In genomic region chr1:75749665-75750221, GRCm38 (mm10) we compare ENCODE assay signal across 12 mouse cellular contexts.
A peak's percentile ranks its signal among the peaks of the same experiment; 100 is the strongest.
DNase-seq lines count a peak whose midpoint lies in the region; ATAC-seq and TF ChIP-seq lines count a peak whose summit lies in the region.
"Had no signal": no experiment of that assay in that cellular context is flagged by ENCODE, and none has a peak within 500 bp of the region (broad histone marks: within the 10 kb centered on the region; RNA-seq: fewer than 3 reads in every experiment).

No protein-coding gene starts in this region.

- H3K9me3 ChIP-seq in embryonic facial prominence, embryonic 15.5 days (replicated peaks): no peaks in the 10 kb centered on the region
- H3K9me3 ChIP-seq in hindbrain, postnatal 0 days (ENCODE audit: low read length): no peaks in the 10 kb centered on the region
- H3K9me3 ChIP-seq in midbrain, embryonic 13.5 days: 0 out of 2 replicates have a peak, but pooled peaks cover 3% of the 10 kb centered on the region
- no peaks in the 10 kb centered on the region for H3K9me3 ChIP-seq in liver, embryonic 11.5 days (ENCODE audit: control insufficient read depth, low read length)
- no peaks in the 10 kb centered on the region for H3K9me3 ChIP-seq in intestine, postnatal 0 days (ENCODE audit: control insufficient read depth)

- intact Hi-C loops in left cerebral cortex, postnatal 14 days (cut with DNase I): no loop called here
- intact Hi-C loops in left cerebral cortex, postnatal 36 days (cut with DNase I): no loop called here

- DNase-seq in left cerebral cortex, postnatal 14 days (ENCODE audit: low spot score in 2 of 2): peak; percentile 5 to 27
- no peak for DNase-seq in left cerebral cortex, postnatal 36 days (ENCODE audit: low spot score in 2 of 2)
- no peak for DNase-seq in hindbrain, postnatal 0 days (ENCODE audit: low spot score)
- DNase-seq in liver, embryonic 11.5 days (ENCODE audit: low spot score): no peak
- no peak for DNase-seq in cerebellum, adult 9-11 months
- DNase-seq: adrenal gland, postnatal 10 days; liver, postnatal 0 days had no signal

- peak; percentile 15; the same call in 1 of the 2 replicates for ATAC-seq in embryonic facial prominence, embryonic 15.5 days (ENCODE audit: insufficient number of reproducible peaks, low FRiP score, low TSS enrichment, low read depth)
- no peak for ATAC-seq in hindbrain, postnatal 0 days
- no peak for ATAC-seq in midbrain, embryonic 13.5 days
- ATAC-seq in liver, embryonic 11.5 days (replicated peaks; ENCODE audit: low FRiP score): no peak
- ATAC-seq in intestine, postnatal 0 days: no peak
- ATAC-seq: liver, postnatal 0 days had no signal

- H3K4me3 ChIP-seq in embryonic facial prominence, embryonic 15.5 days (replicated peaks): no peak overlapping the region
- H3K4me3 ChIP-seq in hindbrain, postnatal 0 days (ENCODE audit: low read length): no peak overlapping the region
- no peak overlapping the region for H3K4me3 ChIP-seq in midbrain, embryonic 13.5 days (replicated peaks)
- no peak overlapping the region for H3K4me3 ChIP-seq in liver, embryonic 11.5 days (ENCODE audit: low read depth, low read length)
- no peak overlapping the region for H3K4me3 ChIP-seq in intestine, postnatal 0 days (ENCODE audit: low read depth, low read length)
- H3K4me3 ChIP-seq: heart, embryonic 15.5 days; neural tube, embryonic 13.5 days had no signal

- H3K9ac ChIP-seq in embryonic facial prominence, embryonic 15.5 days: no peak overlapping the region
- H3K9ac ChIP-seq in hindbrain, postnatal 0 days (replicated peaks; ENCODE audit: low read length): no peak overlapping the region
- H3K9ac ChIP-seq in midbrain, embryonic 13.5 days (replicated peaks): no peak overlapping the region
- no peak overlapping the region for H3K9ac ChIP-seq in liver, embryonic 11.5 days (ENCODE audit: low read depth, low read length)
- no peak overlapping the region for H3K9ac ChIP-seq in intestine, postnatal 0 days (ENCODE audit: low read depth, low read length)
- H3K9ac ChIP-seq: heart, embryonic 15.5 days; liver, postnatal 0 days; neural tube, embryonic 13.5 days had no signal

- H3K27ac ChIP-seq in embryonic facial prominence, embryonic 15.5 days (replicated peaks): peak overlapping the region; percentile 49
- H3K27ac ChIP-seq in hindbrain, postnatal 0 days: no peak overlapping the region
- H3K27ac ChIP-seq in midbrain, embryonic 13.5 days: no peak overlapping the region
- no peak overlapping the region for H3K27ac ChIP-seq in liver, embryonic 11.5 days (ENCODE audit: low read depth, low read length)
- no peak overlapping the region for H3K27ac ChIP-seq in intestine, postnatal 0 days (ENCODE audit: low read depth, low read length)
- H3K27ac ChIP-seq: heart, embryonic 15.5 days; neural tube, embryonic 13.5 days had no signal

- WGBS in embryonic facial prominence, embryonic 15.5 days: 23% methylated on average over 10 of the region's 10 CpGs
- 26% methylated on average over 10 of the region's 10 CpGs for WGBS in hindbrain, postnatal 0 days
- WGBS in midbrain, embryonic 13.5 days: 26% methylated on average over 10 of the region's 10 CpGs
- 78% methylated on average over 10 of the region's 10 CpGs for WGBS in liver, embryonic 11.5 days
- 67% methylated on average over 10 of the region's 10 CpGs for WGBS in intestine, postnatal 0 days

- H3K27me3 ChIP-seq in embryonic facial prominence, embryonic 15.5 days: no peaks in the 10 kb centered on the region
- no peaks in the 10 kb centered on the region for H3K27me3 ChIP-seq in hindbrain, postnatal 0 days (ENCODE audit: insufficient read depth, low read length)
- no peaks in the 10 kb centered on the region for H3K27me3 ChIP-seq in midbrain, embryonic 13.5 days
- H3K27me3 ChIP-seq in liver, embryonic 11.5 days (replicated peaks; ENCODE audit: control insufficient read depth, insufficient read depth, low read length): no peaks in the 10 kb centered on the region
- no peaks in the 10 kb centered on the region for H3K27me3 ChIP-seq in intestine, postnatal 0 days (replicated peaks; ENCODE audit: control insufficient read depth, insufficient read depth, low read length)
- H3K27me3 ChIP-seq: heart, embryonic 15.5 days; neural tube, embryonic 13.5 days had no signal

- H3K4me1 ChIP-seq in embryonic facial prominence, embryonic 15.5 days: peaks cover 14% of the 10 kb centered on the region; the same call in 1 of the 2 replicates
- H3K4me1 ChIP-seq in hindbrain, postnatal 0 days (ENCODE audit: insufficient read depth, low read length): no peaks in the 10 kb centered on the region
- peaks cover 12% of the 10 kb centered on the region for H3K4me1 ChIP-seq in midbrain, embryonic 13.5 days (replicated peaks)
- no peaks in the 10 kb centered on the region for H3K4me1 ChIP-seq in liver, embryonic 11.5 days (replicated peaks; ENCODE audit: control insufficient read depth, insufficient read depth, low read length)
- H3K4me1 ChIP-seq in intestine, postnatal 0 days (replicated peaks; ENCODE audit: control insufficient read depth, insufficient read depth, low read length): no peaks in the 10 kb centered on the region
- H3K4me1 ChIP-seq: heart, embryonic 15.5 days; neural tube, embryonic 13.5 days had no signal

- no peak for TF ChIP-seq CTCF in hindbrain, postnatal 0 days (IDR thresholded peaks at IDR 0.05; ENCODE audit: low read depth)
- TF ChIP-seq CTCF in intestine, postnatal 0 days (IDR thresholded peaks at IDR 0.05; ENCODE audit: low read depth): no peak

- 0 out of 2 replicates have a peak overlapping the region, but pooled peaks have one; percentile 12 for H3K4me2 ChIP-seq in embryonic facial prominence, embryonic 15.5 days (replicated peaks)
- 0 out of 2 replicates have a peak overlapping the region, but pooled peaks have one; percentile 3 for H3K4me2 ChIP-seq in hindbrain, postnatal 0 days (ENCODE audit: low read depth, low read length)
- peak overlapping the region; percentile 16; the same call in 1 of the 2 replicates for H3K4me2 ChIP-seq in midbrain, embryonic 13.5 days (replicated peaks)
- no peak overlapping the region for H3K4me2 ChIP-seq in liver, embryonic 11.5 days
- no peak overlapping the region for H3K4me2 ChIP-seq in intestine, postnatal 0 days (replicated peaks; ENCODE audit: low read depth)
- H3K4me2 ChIP-seq: heart, embryonic 15.5 days; neural tube, embryonic 13.5 days had no signal

- H3K36me3 ChIP-seq in embryonic facial prominence, embryonic 15.5 days: no peaks in the 10 kb centered on the region
- no peaks in the 10 kb centered on the region for H3K36me3 ChIP-seq in hindbrain, postnatal 0 days (ENCODE audit: insufficient read depth, low read length)
- no peaks in the 10 kb centered on the region for H3K36me3 ChIP-seq in midbrain, embryonic 13.5 days
- no peaks in the 10 kb centered on the region for H3K36me3 ChIP-seq in liver, embryonic 11.5 days (ENCODE audit: control insufficient read depth, insufficient read depth, low read length)
- no peaks in the 10 kb centered on the region for H3K36me3 ChIP-seq in intestine, postnatal 0 days (ENCODE audit: control insufficient read depth, insufficient read depth)
- H3K36me3 ChIP-seq: heart, embryonic 15.5 days; neural tube, embryonic 13.5 days had no signal

Comparison
In these comparisons a context has a peak if more than half of its experiments do, and no peak if none do; other contexts are left out.
1. DNase-seq: peak in left cerebral cortex, postnatal 14 days (2 of 2); none in left cerebral cortex, postnatal 36 days (0 of 2), hindbrain, postnatal 0 days (single experiment), liver, embryonic 11.5 days (single experiment) and cerebellum, adult 9-11 months (single experiment).
2. H3K4me2 ChIP-seq: peak in embryonic facial prominence, embryonic 15.5 days (single experiment), hindbrain, postnatal 0 days (single experiment) and midbrain, embryonic 13.5 days (single experiment); none in liver, embryonic 11.5 days (single experiment) and intestine, postnatal 0 days (single experiment).